Mouse (Mus musculus): ENCODE measurements at regions not wholly inside any gene's neighbourhood (a gene's known extent, or its start where the extent isn't known, plus 50 kb on each side); places are given as distances from the start of the nearest gene placed in this dataset.

GRCm38 (mm10) chr7:73594492-73595139, 53.0 kb upstream of the Chd2 start:
- TF ChIP-seq ZC3H11A (IDR thresholded peaks at IDR 0.05; ENCODE audit: borderline replicate concordance, low read depth, low read length), result no peak
- no peak for TF ChIP-seq MAFK (IDR thresholded peaks at IDR 0.05; ENCODE audit: insufficient read depth, low read depth, low read length)
- TF ChIP-seq HCFC1 (IDR thresholded peaks at IDR 0.05; ENCODE audit: borderline replicate concordance, insufficient read depth, low read length), result no peak
